Comparison of ENCODE assay signal across 30 mouse cellular contexts in genomic region chr2:65072205-65072604, GRCm38 (mm10). TPM values are rescaled to one million over a fixed set of nuclear protein-coding genes. Genes with fewer than 3 reads are reported as not detected.
DNase-seq lines count a peak whose midpoint lies in the region; ATAC-seq and TF ChIP-seq lines count a peak whose summit lies in the region.
"Had no signal": no experiment of that assay in that cellular context is flagged by ENCODE, and none has a peak within 500 bp of the region (broad histone marks: within the 10 kb centered on the region; RNA-seq: fewer than 3 reads in every experiment).

No protein-coding gene starts in this region.

- no peak for DNase-seq in frontal cortex, postnatal 36 days (ENCODE audit: low spot score in 2 of 2)
- peak; percentile 14 for DNase-seq in kidney, adult 2 months
- no peak for DNase-seq in kidney, adult 11 months
- no peak for DNase-seq in layer of hippocampus, adult 2 months (ENCODE audit: low spot score in 2 of 2)
- DNase-seq in layer of hippocampus, adult 9-11 months = no peak
- DNase-seq in brain, adult 2 months (ENCODE audit: low read depth, low spot score) = peak; percentile 39
- DNase-seq in right cerebral cortex, adult 18-20 months = no peak
- DNase-seq: adrenal gland, adult 8-10 months; adrenal gland, postnatal 14 days; adrenal gland, postnatal 36 days; B cell, adult 2 months; cerebellum, adult 11 months; cerebellum, adult 18-20 months; cerebellum, adult 8-10 months; cerebellum, adult 9-11 months; cerebellum, postnatal 14 days; cerebellum, postnatal 36 days; embryo, embryonic 11 days had no signal

- no peaks in the 10 kb centered on the region for H3K27me3 ChIP-seq in kidney, adult 2 months (replicated peaks; ENCODE audit: control insufficient read depth, insufficient read depth, low read length)
- H3K27me3 ChIP-seq: CH12.LX; embryonic facial prominence, embryonic 13.5 days; embryonic facial prominence, embryonic 15.5 days; forebrain, embryonic 12.5 days; Patski had no signal

- H3K4me1 ChIP-seq in kidney, adult 2 months (ENCODE audit: control insufficient read depth, insufficient read depth, low read length) = no peaks in the 10 kb centered on the region
- H3K4me1 ChIP-seq: embryonic facial prominence, embryonic 13.5 days; embryonic facial prominence, embryonic 15.5 days; forebrain, embryonic 10.5 days; forebrain, embryonic 12.5 days had no signal

- H3K36me3 ChIP-seq in kidney, adult 2 months (ENCODE audit: control insufficient read depth, insufficient read depth, low read length) = no peaks in the 10 kb centered on the region
- H3K36me3 ChIP-seq: embryonic facial prominence, embryonic 13.5 days; embryonic facial prominence, embryonic 15.5 days; forebrain, embryonic 10.5 days; forebrain, embryonic 12.5 days; G1E had no signal

- 43% methylated on average over 3 of the region's 3 CpGs for WGBS in kidney, adult 2 months

- no peak overlapping the region for H3K4me3 ChIP-seq in kidney, adult 2 months (ENCODE audit: insufficient read depth, low read depth, low read length)
- no peak overlapping the region for H3K4me3 ChIP-seq in layer of hippocampus, adult 2 months
- H3K4me3 ChIP-seq: embryonic facial prominence, embryonic 13.5 days; embryonic facial prominence, embryonic 15.5 days; erythroblast, embryonic 14.5 days; forebrain, embryonic 10.5 days; forebrain, embryonic 12.5 days had no signal

- TF ChIP-seq CTCF in kidney, adult 2 months (conservative IDR thresholded peaks at IDR 0.05; ENCODE audit: insufficient read depth, insufficient read length, low read depth, low read length) = no peak
- no peak for TF ChIP-seq CTCF in layer of hippocampus, adult 2 months (conservative IDR thresholded peaks at IDR 0.05)

- H3K27ac ChIP-seq in kidney, adult 2 months (ENCODE audit: insufficient read depth, low read depth, low read length) = no peak overlapping the region
- 0 out of 2 replicates have a peak overlapping the region, but pooled peaks have one; percentile 4 for H3K27ac ChIP-seq in layer of hippocampus, adult 2 months
- H3K27ac ChIP-seq: embryonic facial prominence, embryonic 13.5 days; embryonic facial prominence, embryonic 15.5 days; forebrain, embryonic 10.5 days; forebrain, embryonic 12.5 days had no signal

- TF ChIP-seq POLR2A in kidney, adult 2 months (IDR thresholded peaks at IDR 0.05; ENCODE audit: low read depth, low read length) = no peak

- peak; percentile 64 for ATAC-seq in frontal cortex, adult (ENCODE audit: low TSS enrichment)
- ATAC-seq: activated CD4-positive, CD25-positive, alpha-beta regulatory T cell, adult 4 months; CD4-positive, CD25-positive, alpha-beta regulatory T cell, adult 4 months; forebrain, embryonic 14.5 days; Patski had no signal

RNA-seq across cellular contexts. Expression of gene Grb14, which starts 47.4 kb away (rescaled TPM):
- 15.2 and 16.2 TPM in 2 replicates for polyA plus RNA-seq in kidney, adult 2 months (2012; rRNA removed)
- 10 to 100 TPM; 41.5 to 44.1 TPM for total RNA-seq in layer of hippocampus, adult 2 months (2021)
- polyA plus RNA-seq: activated CD4-positive, CD25-positive, alpha-beta regulatory T cell, adult 4 months; CD4-positive, CD25-positive, alpha-beta regulatory T cell, adult 4 months; G1E had no signal

Comparison
In these comparisons a context has a peak if more than half of its experiments do, and no peak if none do; other contexts are left out.
1. DNase-seq: peak in kidney, adult 2 months (single experiment) and brain, adult 2 months (single experiment); none in frontal cortex, postnatal 36 days (0 of 2), kidney, adult 11 months (single experiment), layer of hippocampus, adult 2 months (0 of 2), layer of hippocampus, adult 9-11 months (single experiment) and right cerebral cortex, adult 18-20 months (single experiment).